Mouse (Mus musculus): ENCODE measurements around the gene Dgkk. TPM values are rescaled to one million over a fixed set of nuclear protein-coding genes. Genes with fewer than 3 reads are reported as not detected.
"Not testable (repeated sequence)": the region's sequence is repeated elsewhere in the genome, so short reads cannot be mapped to it uniquely, and the experiment has no call there.

Dgkk gene
- total RNA-seq (2021), result 1 to 10 TPM in 1 of 2 experiments, under 1 TPM in 1; 0.57 to 1.4 TPM
- long read RNA-seq, experiment 1, result 0 reads
- long read RNA-seq, experiment 2, partial matches to known transcripts, result 1 of 1 reads
- long read RNA-seq, experiment 2, other reads (novel, unspliced or antisense), result 0 of 1 reads

DNA sequence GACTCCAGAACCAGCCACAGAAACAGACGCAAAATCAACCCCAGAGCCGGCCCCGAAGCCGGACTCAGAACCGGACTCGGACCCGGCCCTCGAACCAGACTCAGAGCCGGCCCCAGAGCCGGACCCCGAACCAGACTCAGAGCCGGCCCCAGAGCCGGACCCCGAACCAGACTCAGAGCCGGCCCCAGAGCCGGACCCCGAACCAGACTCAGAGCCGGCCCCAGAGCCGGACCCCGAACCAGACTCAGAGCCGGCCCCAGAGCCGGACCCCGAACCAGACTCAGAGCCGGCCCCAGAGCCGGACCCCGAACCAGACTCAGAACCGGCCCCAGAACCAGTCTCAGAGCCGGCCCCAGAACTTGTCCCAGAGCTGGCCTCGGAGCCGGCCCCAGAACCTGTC lies at the start of gene Dgkk:
Gene Dgkk, plus strand, starts transcription at position 301 of the 400 bp plus-strand sequence.
- DNase-seq (ENCODE audit: extremely low spot score in 1 of 2, low spot score in 2 of 2); intact Hi-C loops (cut with DNase I); H3K27ac ChIP-seq: not testable (repeated sequence)
- H3K4me3 ChIP-seq, result peak within 1 kb of the TSS; percentile 40

DNA sequence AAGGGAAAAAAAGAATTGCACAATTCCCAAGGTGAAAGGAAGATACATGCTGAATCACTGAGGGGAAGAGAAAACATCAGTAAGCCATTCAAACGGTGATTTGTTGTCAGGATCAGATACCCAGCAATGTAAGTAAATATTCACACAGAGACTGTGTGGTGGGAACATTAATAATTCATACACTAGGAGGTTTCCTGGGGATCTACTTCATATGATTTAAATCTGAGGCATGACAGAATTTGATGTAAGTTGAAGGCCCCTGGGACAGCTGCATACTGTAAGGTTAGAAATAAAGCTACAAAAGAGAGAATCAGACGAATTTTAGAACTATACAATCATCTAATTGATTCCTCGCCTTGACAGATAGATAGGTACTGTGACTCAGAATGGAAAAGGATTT lies 45.1 kb upstream of the Dgkk start:
- DNase-seq (ENCODE audit: extremely low spot score in 1 of 2, low spot score in 2 of 2), result no peak
- TF ChIP-seq CTCF (IDR thresholded peaks at IDR 0.05), result no peak
- intact Hi-C loops (cut with DNase I), result no loop called here
- Histone ChIP-seq H3K27ac (no peak overlapping the region), H3K4me3 (no peak overlapping the region)

DNA sequence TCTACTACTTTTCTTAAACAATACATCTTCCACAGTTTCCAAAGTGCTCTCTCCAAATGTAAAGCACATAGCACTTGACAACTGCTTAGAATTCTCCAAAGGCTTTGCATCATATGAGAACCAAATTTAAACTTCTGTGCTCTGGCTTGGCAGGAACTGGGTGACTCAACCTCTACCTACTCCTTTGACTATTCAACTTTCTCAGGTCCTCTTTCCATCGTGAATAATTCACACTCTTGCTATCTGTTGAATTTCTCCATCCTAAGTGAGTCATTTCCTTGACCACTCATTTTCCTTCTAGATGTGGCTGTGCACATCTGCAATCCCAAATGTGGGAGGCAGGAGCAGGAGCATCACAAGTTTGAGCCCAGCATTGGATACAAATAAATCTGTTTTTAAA lies 28.4 kb upstream of the Dgkk start:
- no peak for DNase-seq (ENCODE audit: extremely low spot score in 1 of 2, low spot score in 2 of 2)
- intact Hi-C loops (cut with DNase I), result no loop called here
- no peak overlapping the region for H3K27ac ChIP-seq
- TF ChIP-seq CTCF (IDR thresholded peaks at IDR 0.05), result no peak
- no peak overlapping the region for H3K4me3 ChIP-seq

DNA sequence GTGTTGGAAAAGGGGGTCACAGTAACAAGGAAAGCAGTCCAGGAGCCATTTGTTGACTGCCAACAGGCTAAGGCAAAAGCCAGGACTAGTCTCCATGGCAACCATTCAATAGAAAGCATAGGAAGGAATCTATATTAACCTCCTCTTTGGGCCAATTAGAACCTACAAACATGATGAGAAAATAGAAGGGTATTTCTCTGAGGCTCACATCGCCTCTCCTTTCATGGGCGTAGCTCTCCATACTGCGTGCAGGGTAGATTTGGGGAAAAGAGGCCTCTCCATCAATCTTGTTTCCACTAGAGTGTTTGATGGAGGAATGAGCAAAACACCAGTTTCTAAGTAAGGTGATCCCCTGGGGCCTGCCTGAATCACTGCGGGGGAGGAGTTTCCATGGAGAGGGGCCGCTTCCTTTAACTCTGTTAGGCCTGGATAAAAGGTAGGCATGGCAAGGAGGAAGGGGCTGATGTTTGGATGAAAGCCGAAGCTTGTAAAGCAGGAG lies 27.5 kb upstream of the Dgkk start:
- no peak overlapping the region for H3K4me3 ChIP-seq
- TF ChIP-seq CTCF (IDR thresholded peaks at IDR 0.05), result no peak
- intact Hi-C loops (cut with DNase I), result no loop called here
- no peak for DNase-seq (ENCODE audit: extremely low spot score in 1 of 2, low spot score in 2 of 2)
- no peak overlapping the region for H3K27ac ChIP-seq

DNA sequence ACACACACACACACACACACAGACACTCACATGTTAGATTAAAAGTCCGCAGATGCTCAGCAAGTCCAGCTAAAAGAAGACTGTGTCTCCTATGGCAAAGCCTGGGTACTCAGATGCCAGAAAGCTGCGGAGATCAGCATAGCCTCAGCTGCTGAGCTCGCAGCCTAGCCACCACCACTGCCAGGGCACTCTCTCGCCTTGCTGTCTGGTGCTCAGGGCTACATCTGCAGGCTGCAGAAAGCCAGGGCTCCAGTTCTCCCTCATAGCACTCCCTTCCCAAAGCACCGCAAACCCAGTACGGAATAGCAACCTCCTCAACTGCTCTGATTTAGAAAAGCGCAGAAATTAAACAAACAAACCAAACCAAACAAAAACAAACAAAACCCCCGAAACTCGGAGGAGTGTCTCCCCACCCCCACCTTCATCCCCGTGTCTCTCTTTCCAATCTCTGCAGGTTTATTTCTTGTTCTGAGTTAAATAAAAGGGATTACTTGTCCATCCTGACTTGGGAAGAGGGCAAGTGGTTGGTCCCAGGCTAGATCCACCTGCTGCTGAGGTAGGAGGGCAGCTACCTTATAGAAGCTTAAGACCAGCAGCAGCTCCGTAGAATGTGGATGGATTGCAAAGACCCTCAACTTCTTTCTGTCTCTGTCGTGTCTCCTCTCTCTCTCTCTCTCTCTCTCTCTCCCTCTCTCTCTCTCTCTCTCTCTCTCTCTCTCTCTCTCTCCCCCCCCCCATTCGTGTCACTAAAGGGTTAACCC lies 1.4 kb upstream of the Dgkk start:
- H3K4me3 ChIP-seq, result no peak overlapping the region
- peak in 1 of 2 experiments; percentile 10 for DNase-seq (ENCODE audit: extremely low spot score in 1 of 2, low spot score in 2 of 2)
- TF ChIP-seq CTCF (IDR thresholded peaks at IDR 0.05), result no peak
- H3K27ac ChIP-seq, result no peak overlapping the region
- intact Hi-C loops (cut with DNase I), result no loop called here

DNA sequence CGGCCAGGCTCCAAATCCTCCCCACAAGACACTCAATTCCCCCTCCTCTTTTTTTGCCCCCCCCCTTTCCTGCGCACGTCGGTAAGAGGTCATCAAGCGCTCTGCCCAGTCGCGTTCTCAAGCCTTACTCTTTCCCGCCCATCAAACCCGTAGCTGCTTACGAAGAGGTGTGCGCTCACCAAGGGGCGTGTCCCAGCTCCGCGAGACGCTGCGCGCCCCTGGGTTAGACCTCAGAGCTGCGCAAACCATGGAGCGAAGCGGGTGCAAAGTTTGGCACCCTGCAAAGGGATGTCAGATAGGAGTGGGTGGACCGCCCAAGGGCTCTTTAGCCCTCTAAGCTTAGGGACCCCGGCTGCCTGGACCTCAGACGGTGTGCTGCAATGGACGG lies 862 bp upstream of the Dgkk start:
- intact Hi-C loops (cut with DNase I), result no loop called here
- peak; percentile 9 to 11 for DNase-seq (ENCODE audit: extremely low spot score in 1 of 2, low spot score in 2 of 2)
- no peak for TF ChIP-seq CTCF (IDR thresholded peaks at IDR 0.05)

DNA sequence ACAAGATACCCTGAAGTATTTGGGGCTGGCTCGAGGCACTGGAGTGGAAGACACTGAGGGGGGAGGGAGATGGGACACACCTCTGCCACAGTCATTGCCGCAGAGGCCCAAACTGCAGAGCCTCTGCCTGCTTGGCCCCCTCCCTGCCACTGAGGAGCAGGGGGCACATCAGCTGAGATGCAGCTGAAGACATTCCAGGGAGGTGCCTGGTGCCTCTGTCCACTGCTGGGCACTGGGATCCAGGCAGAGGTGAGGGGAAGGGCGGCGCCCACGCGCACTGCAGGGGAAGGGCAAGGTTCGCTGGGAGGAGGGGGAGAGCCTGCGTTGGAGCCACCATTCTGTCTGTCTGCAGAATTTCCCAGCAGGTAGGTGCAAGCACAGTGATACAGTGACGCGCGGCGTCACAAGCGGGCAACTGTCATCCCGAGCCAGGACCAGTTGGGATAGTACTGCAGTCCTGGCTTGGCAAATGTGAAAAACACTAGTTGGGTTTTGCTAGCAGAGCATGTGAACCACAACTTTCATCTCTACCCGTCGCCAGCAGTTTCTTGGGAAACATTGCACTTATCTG lies 948 bp downstream of the Dgkk start:
- Histone ChIP-seq H3K4me3 (no peak overlapping the region), H3K27ac (no peak overlapping the region)
- intact Hi-C loops (cut with DNase I), result no loop called here
- TF ChIP-seq CTCF (IDR thresholded peaks at IDR 0.05), result no peak
- DNase-seq (ENCODE audit: extremely low spot score in 1 of 2, low spot score in 2 of 2), result no peak

More for the DNA sequence above, 862 bp upstream of the Dgkk start:
- Histone ChIP-seq H3K4me3 (peak overlapping the region; percentile 40), H3K27ac (no peak overlapping the region)

DNA sequence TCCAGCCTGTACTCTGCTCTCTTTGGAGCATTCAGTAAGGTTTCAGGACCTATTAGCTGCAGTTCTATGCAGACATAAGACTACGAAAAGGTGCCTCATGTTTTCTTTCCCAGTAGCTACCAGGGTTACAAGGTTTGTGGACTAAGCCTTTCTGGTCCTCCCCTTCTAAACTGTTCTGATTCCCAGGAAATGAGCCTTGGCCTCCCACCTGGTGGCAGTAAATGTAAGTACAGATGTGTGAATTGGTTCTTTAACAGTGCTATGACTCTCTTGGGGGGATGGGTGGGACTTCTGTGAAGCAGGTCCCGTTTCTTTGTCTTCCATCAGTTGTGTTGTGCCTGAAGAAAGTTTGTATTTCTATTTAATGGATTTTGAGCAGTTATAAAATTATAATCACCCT lies 53.4 kb downstream of the Dgkk start:
- Histone ChIP-seq H3K27ac (no peak overlapping the region), H3K4me3 (no peak overlapping the region)
- intact Hi-C loops (cut with DNase I), result no loop called here
- no peak; the same call in 1 of the 2 replicates for TF ChIP-seq CTCF (IDR thresholded peaks at IDR 0.05)
- DNase-seq (ENCODE audit: extremely low spot score in 1 of 2, low spot score in 2 of 2), result no peak

DNA sequence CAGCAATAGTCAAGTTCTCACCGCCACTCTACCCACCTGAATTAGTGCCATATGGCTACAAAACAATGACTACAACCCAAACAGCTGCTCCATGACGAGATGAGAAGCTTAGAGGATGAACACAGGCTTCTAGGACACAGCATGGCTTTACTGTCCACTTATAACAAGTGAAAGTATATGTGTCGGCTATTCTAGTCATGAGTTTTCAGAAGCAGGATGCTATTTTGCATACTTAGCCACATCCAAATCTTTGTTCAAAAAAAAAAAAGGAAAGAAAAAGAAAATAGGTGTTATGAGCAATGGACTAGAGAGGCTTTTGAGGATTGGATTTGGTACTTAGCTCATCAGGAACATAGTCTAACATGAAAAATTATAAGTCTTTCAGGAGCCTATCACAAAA lies 74.4 kb downstream of the Dgkk start:
- Histone ChIP-seq H3K27ac (no peak overlapping the region), H3K4me3 (no peak overlapping the region)
- intact Hi-C loops (cut with DNase I), result no loop called here
- DNase-seq (ENCODE audit: extremely low spot score in 1 of 2, low spot score in 2 of 2), result no peak
- TF ChIP-seq CTCF (IDR thresholded peaks at IDR 0.05), result no peak

DNA sequence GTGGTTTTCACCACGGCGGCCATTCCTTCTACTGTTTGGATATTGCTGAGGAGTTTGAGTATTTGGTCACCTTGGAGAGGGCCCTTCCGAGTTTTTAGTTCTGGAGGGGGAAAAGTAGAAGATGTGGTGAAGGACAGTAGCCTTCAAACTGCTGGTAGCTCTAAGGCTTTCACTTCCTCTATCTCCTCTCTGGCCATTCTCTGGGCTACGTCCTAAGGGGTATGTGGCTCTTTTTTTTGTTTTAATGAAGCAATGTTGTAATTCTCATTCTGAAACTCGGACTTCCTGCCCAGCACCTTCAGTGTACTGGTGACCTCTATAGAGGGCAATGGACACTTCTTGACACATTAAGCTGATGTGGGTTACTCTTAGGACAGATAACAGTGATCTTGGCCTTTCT lies 75.0 kb downstream of the Dgkk start:
- DNase-seq (ENCODE audit: extremely low spot score in 1 of 2, low spot score in 2 of 2), result no peak
- H3K27ac ChIP-seq, result no peak overlapping the region
- H3K4me3 ChIP-seq, result no peak overlapping the region
- no peak for TF ChIP-seq CTCF (IDR thresholded peaks at IDR 0.05)
- intact Hi-C loops (cut with DNase I), result no loop called here

DNA sequence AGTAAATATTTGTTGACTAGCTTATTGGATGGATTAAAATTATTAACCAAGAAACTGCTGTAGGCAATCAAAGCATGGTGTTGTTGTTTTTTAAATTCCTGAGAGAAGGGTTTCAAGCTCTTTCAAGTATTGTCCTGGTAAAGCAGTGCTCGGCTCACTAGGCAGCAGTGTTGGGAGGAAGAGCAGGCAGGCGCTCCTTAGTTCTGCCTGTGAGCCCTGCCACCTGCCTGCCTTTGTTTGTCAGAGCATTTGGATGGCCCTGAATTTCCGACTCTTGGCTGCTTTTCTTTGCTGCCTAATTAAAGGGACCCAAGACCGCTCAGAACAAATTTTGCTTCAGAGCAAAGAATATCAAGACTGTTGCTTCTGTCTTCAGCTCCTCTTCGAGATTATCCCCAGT lies 114.8 kb downstream of the Dgkk start:
- H3K4me3 ChIP-seq, result no peak overlapping the region
- no peak for DNase-seq (ENCODE audit: extremely low spot score in 1 of 2, low spot score in 2 of 2)
- no peak for TF ChIP-seq CTCF (IDR thresholded peaks at IDR 0.05)
- intact Hi-C loops (cut with DNase I), result no loop called here
- H3K27ac ChIP-seq, result no peak overlapping the region

DNA sequence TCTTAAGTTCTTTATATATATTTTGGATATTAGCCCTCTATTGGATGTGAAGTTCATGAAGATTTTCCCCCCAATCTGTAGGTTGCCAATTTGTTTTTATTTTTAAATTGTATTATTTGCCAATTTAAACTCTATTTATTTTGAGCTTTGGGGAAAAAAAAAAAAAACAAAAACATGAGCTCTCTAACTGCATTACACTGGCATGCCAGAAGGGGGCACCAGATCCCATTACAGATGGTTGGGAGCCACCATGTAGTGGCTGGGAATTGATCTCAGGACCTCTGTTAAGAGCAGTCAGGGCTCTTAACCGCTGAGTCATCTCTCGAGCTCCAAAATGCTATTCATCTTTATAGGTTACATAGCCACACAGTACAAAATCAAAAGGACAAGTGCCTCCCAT lies 131.9 kb downstream of the Dgkk start:
- no peak overlapping the region for H3K27ac ChIP-seq

More for the DNA sequence above, 131.9 kb downstream of the Dgkk start:
- no peak overlapping the region for H3K4me3 ChIP-seq
- intact Hi-C loops (cut with DNase I), result no loop called here
- DNase-seq (ENCODE audit: extremely low spot score in 1 of 2, low spot score in 2 of 2), result no peak
- peak; percentile 9 for TF ChIP-seq CTCF (IDR thresholded peaks at IDR 0.05)
